In genomic region chr7:74683979-74684378, GRCm38 (mm10) we compare ENCODE assay signal across 11 mouse cellular contexts.
DNase-seq lines count a peak whose midpoint lies in the region; ATAC-seq and TF ChIP-seq lines count a peak whose summit lies in the region.
"Had no signal": no experiment of that assay in that cellular context is flagged by ENCODE, and none has a peak within 500 bp of the region (broad histone marks: within the 10 kb centered on the region; RNA-seq: fewer than 3 reads in every experiment).

No protein-coding gene starts in this region.

- WGBS in heart, adult 2 months = 41% methylated on average over 2 of the region's 2 CpGs
- 63% methylated on average over 2 of the region's 2 CpGs for WGBS in heart, embryonic 10.5 days
- 37% methylated on average over 2 of the region's 2 CpGs for WGBS in lung, postnatal 0 days
- WGBS in hindbrain, embryonic 10.5 days = 91% methylated on average over 2 of the region's 2 CpGs
- WGBS in cerebellum, adult 2 months = 90% methylated on average over 2 of the region's 2 CpGs

- no peaks in the 10 kb centered on the region for H3K79me2 ChIP-seq in heart, adult 2 months (replicated peaks; ENCODE audit: control insufficient read depth, insufficient read depth, low read length)

- no peak overlapping the region for H3K9ac ChIP-seq in heart, adult 2 months (ENCODE audit: low read depth, low read length)
- H3K9ac ChIP-seq in lung, postnatal 0 days (replicated peaks; ENCODE audit: low read depth) = no peak overlapping the region
- H3K9ac ChIP-seq: neural tube, embryonic 13.5 days had no signal

- peak overlapping the region; percentile 32; the same call in 1 of the 2 replicates for H3K27ac ChIP-seq in heart, adult 2 months
- H3K27ac ChIP-seq in heart, embryonic 10.5 days = no peak overlapping the region
- H3K27ac ChIP-seq in lung, postnatal 0 days (ENCODE audit: low read length) = no peak overlapping the region
- H3K27ac ChIP-seq in hindbrain, embryonic 10.5 days = no peak overlapping the region
- H3K27ac ChIP-seq in cerebellum, adult 2 months (ENCODE audit: insufficient read depth, low read length) = no peak overlapping the region
- H3K27ac ChIP-seq: neural tube, embryonic 13.5 days had no signal

- peaks cover 2% of the 10 kb centered on the region; the same call in 1 of the 2 replicates for H3K4me1 ChIP-seq in heart, adult 2 months (ENCODE audit: control insufficient read depth, insufficient read depth, low read length)
- H3K4me1 ChIP-seq in heart, embryonic 10.5 days = no peaks in the 10 kb centered on the region
- H3K4me1 ChIP-seq in lung, postnatal 0 days (ENCODE audit: insufficient read depth, low read depth, low read length) = no peaks in the 10 kb centered on the region
- peaks cover 12% of the 10 kb centered on the region for H3K4me1 ChIP-seq in hindbrain, embryonic 10.5 days (replicated peaks)
- H3K4me1 ChIP-seq in cerebellum, adult 2 months (ENCODE audit: control insufficient read depth, insufficient read depth, low read length) = no peaks in the 10 kb centered on the region

- H3K36me3 ChIP-seq in heart, adult 2 months (ENCODE audit: control insufficient read depth, insufficient read depth, low read length) = no peaks in the 10 kb centered on the region
- no peaks in the 10 kb centered on the region for H3K36me3 ChIP-seq in heart, embryonic 10.5 days
- H3K36me3 ChIP-seq in lung, postnatal 0 days (ENCODE audit: insufficient read depth, low read length) = no peaks in the 10 kb centered on the region
- H3K36me3 ChIP-seq in hindbrain, embryonic 10.5 days = no peaks in the 10 kb centered on the region
- H3K36me3 ChIP-seq: neural tube, embryonic 13.5 days had no signal

- no peak for TF ChIP-seq POLR2A in heart, adult 2 months (IDR thresholded peaks at IDR 0.05; ENCODE audit: insufficient read depth, low read depth, low read length)
- TF ChIP-seq POLR2A in cerebellum, adult 2 months (IDR thresholded peaks at IDR 0.05; ENCODE audit: borderline replicate concordance, insufficient read depth, low read length) = no peak

- no peaks in the 10 kb centered on the region for H3K27me3 ChIP-seq in heart, adult 2 months (ENCODE audit: control insufficient read depth, insufficient read depth, low read length)
- H3K27me3 ChIP-seq in heart, embryonic 10.5 days (ENCODE audit: insufficient read depth, poor library complexity, severe bottlenecking) = no peaks in the 10 kb centered on the region
- no peaks in the 10 kb centered on the region for H3K27me3 ChIP-seq in lung, postnatal 0 days (replicated peaks; ENCODE audit: insufficient read depth, low read length)
- H3K27me3 ChIP-seq in hindbrain, embryonic 10.5 days (ENCODE audit: insufficient read depth, poor library complexity, severe bottlenecking) = no peaks in the 10 kb centered on the region
- H3K27me3 ChIP-seq in cerebellum, adult 2 months (ENCODE audit: control insufficient read depth, insufficient read depth, low read length) = no peaks in the 10 kb centered on the region
- H3K27me3 ChIP-seq: neural tube, embryonic 13.5 days had no signal

- ATAC-seq in CD4-positive, CD25-positive, alpha-beta regulatory T cell, adult 4 months = peak; percentile 53
- ATAC-seq in lung, postnatal 0 days = peak; percentile 66

- TF ChIP-seq CTCF in heart, adult 2 months (IDR thresholded peaks at IDR 0.05) = no peak
- TF ChIP-seq CTCF in lung, postnatal 0 days (IDR thresholded peaks at IDR 0.05) = no peak
- no peak for TF ChIP-seq CTCF in cerebellum, adult 2 months (IDR thresholded peaks at IDR 0.05; ENCODE audit: borderline replicate concordance, insufficient read depth, low read depth, low read length)

- intact Hi-C loops in heart, adult 2 months (cut with DNase I) = no loop called here

- no peak for TF ChIP-seq EP300 in heart, adult 2 months (IDR thresholded peaks at IDR 0.05; ENCODE audit: insufficient read depth, low read depth, low read length)
- peak; percentile 61; the same call in 1 of the 2 replicates for TF ChIP-seq EP300 in lung, postnatal 0 days (IDR thresholded peaks at IDR 0.05)

- DNase-seq in heart, adult 2 months = peak in 1 of 2 experiments; percentile 34
- DNase-seq in heart, embryonic 10.5 days (ENCODE audit: low spot score) = no peak
- peak; percentile 30 for DNase-seq in fibroblast of lung, adult 2 months (ENCODE audit: low read depth)
- DNase-seq in lung, postnatal 0 days (ENCODE audit: low spot score) = peak; percentile 75
- DNase-seq in hindbrain, embryonic 10.5 days (ENCODE audit: low spot score) = no peak
- DNase-seq in embryo, embryonic 10.5 days (ENCODE audit: low spot score) = no peak
- no peak for DNase-seq in cerebellum, adult 2 months
- DNase-seq: cerebellum, adult 8-10 months; thymus, postnatal 25 days had no signal

- no peak overlapping the region for H3K4me3 ChIP-seq in heart, adult 2 months
- H3K4me3 ChIP-seq in heart, embryonic 10.5 days = no peak overlapping the region
- H3K4me3 ChIP-seq in lung, postnatal 0 days (ENCODE audit: low read depth, low read length) = no peak overlapping the region
- no peak overlapping the region for H3K4me3 ChIP-seq in hindbrain, embryonic 10.5 days
- H3K4me3 ChIP-seq in cerebellum, adult 2 months (replicated peaks; ENCODE audit: insufficient read depth, low read depth, low read length) = no peak overlapping the region
- H3K4me3 ChIP-seq: neural tube, embryonic 13.5 days had no signal

- no peaks in the 10 kb centered on the region for H3K9me3 ChIP-seq in heart, embryonic 10.5 days
- H3K9me3 ChIP-seq in lung, postnatal 0 days (ENCODE audit: low read length) = no peaks in the 10 kb centered on the region
- H3K9me3 ChIP-seq in hindbrain, embryonic 10.5 days = no peaks in the 10 kb centered on the region
- H3K9me3 ChIP-seq: neural tube, embryonic 13.5 days had no signal

- no peak overlapping the region for H3K4me2 ChIP-seq in lung, postnatal 0 days (replicated peaks; ENCODE audit: low read depth, low read length)
- H3K4me2 ChIP-seq: neural tube, embryonic 13.5 days had no signal

Comparison
In these comparisons a context has a peak if more than half of its experiments do, and no peak if none do; other contexts are left out.
1. DNase-seq: peak in fibroblast of lung, adult 2 months (single experiment) and lung, postnatal 0 days (single experiment); none in heart, embryonic 10.5 days (single experiment), hindbrain, embryonic 10.5 days (single experiment), embryo, embryonic 10.5 days (single experiment) and cerebellum, adult 2 months (0 of 2).